Mouse (Mus musculus): ENCODE measurements around the gene Cacna1s. TPM values are rescaled to one million over a fixed set of nuclear protein-coding genes. Genes with fewer than 3 reads are reported as not detected.

Cacna1s gene
- polyA plus RNA-seq, 1 experiment from 2014 or later, result 0.07 TPM

- Histone ChIP-seq H3K36me3 (peaks cover 80% of the 10 kb centered on the region), H3K4me1 (replicated peaks) (no peaks in the 10 kb centered on the region), H3K27me3 (ENCODE audit: insufficient read depth, poor library complexity, severe bottlenecking) (no peaks in the 10 kb centered on the region), H3K9me3 (no peaks in the 10 kb centered on the region), H3K27ac (no peak overlapping the region), H3K4me3 (no peak overlapping the region)
- WGBS, result 74% methylated on average over 7 of the region's 7 CpGs
- no peak for DNase-seq (ENCODE audit: low spot score)
Observed at GRCm38 (mm10) chr1:136032961-136033360, 19.6 kb upstream of the Cacna1s start.

- Histone ChIP-seq H3K27me3 (ENCODE audit: insufficient read depth, poor library complexity, severe bottlenecking) (peaks cover 28% of the 10 kb centered on the region), H3K4me3 (no peak overlapping the region), H3K27ac (no peak overlapping the region), H3K36me3 (peaks cover 20% of the 10 kb centered on the region), H3K4me1 (replicated peaks) (peaks cover 12% of the 10 kb centered on the region), H3K9me3 (no peaks in the 10 kb centered on the region)
- 74% methylated on average over 5 of the region's 5 CpGs for WGBS
- no peak for DNase-seq (ENCODE audit: low spot score)
Observed at GRCm38 (mm10) chr1:136038746-136039538, 13.6 kb upstream of the Cacna1s start.

- peak overlapping the region; percentile 16; the same call in 1 of the 2 replicates for H3K27ac ChIP-seq
- H3K36me3 ChIP-seq, result peaks cover 5% of the 10 kb centered on the region
- peaks cover 28% of the 10 kb centered on the region for H3K27me3 ChIP-seq (ENCODE audit: insufficient read depth, poor library complexity, severe bottlenecking)
- WGBS, result 19% methylated on average over 11 of the region's 11 CpGs
- DNase-seq (ENCODE audit: low spot score), result no peak
- H3K4me1 ChIP-seq (replicated peaks), result peaks cover 12% of the 10 kb centered on the region
- H3K9me3 ChIP-seq, result no peaks in the 10 kb centered on the region
- no peak overlapping the region for H3K4me3 ChIP-seq
Observed at GRCm38 (mm10) chr1:136040452-136040851, 12.1 kb upstream of the Cacna1s start.

GRCm38 (mm10) chr1:136040874-136041273 is 11.7 kb upstream of the Cacna1s start:
- Histone ChIP-seq H3K4me1 (replicated peaks) (peaks cover 12% of the 10 kb centered on the region), H3K4me3 (no peak overlapping the region), H3K36me3 (peaks cover under 1% of the 10 kb centered on the region; the same call in 1 of the 2 replicates), H3K9me3 (no peaks in the 10 kb centered on the region), H3K27ac (no peak overlapping the region), H3K27me3 (ENCODE audit: insufficient read depth, poor library complexity, severe bottlenecking) (peaks cover 28% of the 10 kb centered on the region)
- 29% methylated on average over 4 of the region's 4 CpGs for WGBS
- DNase-seq (ENCODE audit: low spot score), result no peak

- H3K27ac ChIP-seq, result no peak overlapping the region
- H3K4me1 ChIP-seq (replicated peaks), result peaks cover 11% of the 10 kb centered on the region
- 17% methylated on average over 4 of the region's 4 CpGs for WGBS
- peaks cover 46% of the 10 kb centered on the region for H3K27me3 ChIP-seq (ENCODE audit: insufficient read depth, poor library complexity, severe bottlenecking)
- no peaks in the 10 kb centered on the region for H3K36me3 ChIP-seq
- DNase-seq (ENCODE audit: low spot score), result peak; percentile 61
- no peak overlapping the region for H3K4me3 ChIP-seq
- no peaks in the 10 kb centered on the region for H3K9me3 ChIP-seq
Observed at GRCm38 (mm10) chr1:136045774-136046173, 6.8 kb upstream of the Cacna1s start.

- H3K9me3 ChIP-seq, result no peaks in the 10 kb centered on the region
- peak; percentile 40 for DNase-seq (ENCODE audit: low spot score)
- no peaks in the 10 kb centered on the region for H3K36me3 ChIP-seq
- H3K4me3 ChIP-seq, result no peak overlapping the region
- H3K4me1 ChIP-seq (replicated peaks), result peaks cover 23% of the 10 kb centered on the region
- peaks cover 49% of the 10 kb centered on the region for H3K27me3 ChIP-seq (ENCODE audit: insufficient read depth, poor library complexity, severe bottlenecking)
- WGBS, result 2% methylated on average over 2 of the region's 2 CpGs
- H3K27ac ChIP-seq, result no peak overlapping the region
Observed at GRCm38 (mm10) chr1:136047432-136047831, 5.1 kb upstream of the Cacna1s start.

GRCm38 (mm10) chr1:136047894-136048293 is 4.7 kb upstream of the Cacna1s start:
- peaks cover 53% of the 10 kb centered on the region for H3K27me3 ChIP-seq (ENCODE audit: insufficient read depth, poor library complexity, severe bottlenecking)

GRCm38 (mm10) chr1:136050312-136051012 is 2.1 kb upstream of the Cacna1s start, which contains the start of gene Ascl5:
Gene Ascl5 (plus strand): TSS chr1:136050804.
- Histone ChIP-seq H3K27me3 (ENCODE audit: insufficient read depth, poor library complexity, severe bottlenecking) (peaks cover 73% of the 10 kb centered on the region), H3K36me3 (no peaks in the 10 kb centered on the region), H3K4me1 (replicated peaks) (peaks cover 28% of the 10 kb centered on the region), H3K9me3 (no peaks in the 10 kb centered on the region), H3K4me3 (peak within 1 kb of the TSS; percentile 49), H3K27ac (peak within 1 kb of the TSS; percentile 56; the same call in 1 of the 2 replicates)
- peak; percentile 17 for DNase-seq (ENCODE audit: low spot score)
- WGBS, result 18% methylated on average over 29 of the region's 29 CpGs

More at GRCm38 (mm10) chr1:136047894-136048293, 4.7 kb upstream of the Cacna1s start:
- Histone ChIP-seq H3K4me3 (no peak overlapping the region), H3K27ac (no peak overlapping the region), H3K36me3 (no peaks in the 10 kb centered on the region), H3K9me3 (no peaks in the 10 kb centered on the region), H3K4me1 (replicated peaks) (peaks cover 27% of the 10 kb centered on the region)
- DNase-seq (ENCODE audit: low spot score), result no peak
- 74% methylated on average over 9 of the region's 9 CpGs for WGBS

GRCm38 (mm10) chr1:136051013-136051315 is 1.6 kb upstream of the Cacna1s start:
- peak; percentile 35 for DNase-seq (ENCODE audit: low spot score)
- H3K4me3 ChIP-seq, result peak overlapping the region; percentile 49
- no peaks in the 10 kb centered on the region for H3K9me3 ChIP-seq
- WGBS, result 2% methylated on average over 36 of the region's 36 CpGs
- peaks cover 73% of the 10 kb centered on the region for H3K27me3 ChIP-seq (ENCODE audit: insufficient read depth, poor library complexity, severe bottlenecking)
- H3K36me3 ChIP-seq, result no peaks in the 10 kb centered on the region
- H3K27ac ChIP-seq, result peak overlapping the region; percentile 56; the same call in 1 of the 2 replicates
- peaks cover 33% of the 10 kb centered on the region for H3K4me1 ChIP-seq (replicated peaks)

GRCm38 (mm10) chr1:136051465-136051864 is 1.1 kb upstream of the Cacna1s start:
- H3K4me1 ChIP-seq (replicated peaks), result peaks cover 38% of the 10 kb centered on the region
- no peaks in the 10 kb centered on the region for H3K36me3 ChIP-seq
- DNase-seq (ENCODE audit: low spot score), result peak; percentile 80
- 0 out of 2 replicates have a peak overlapping the region, but pooled peaks have one; percentile 56 for H3K27ac ChIP-seq
- H3K9me3 ChIP-seq, result no peaks in the 10 kb centered on the region
- peaks cover 73% of the 10 kb centered on the region for H3K27me3 ChIP-seq (ENCODE audit: insufficient read depth, poor library complexity, severe bottlenecking)
- 0% methylated on average over 6 of the region's 6 CpGs for WGBS
- peak overlapping the region; percentile 49 for H3K4me3 ChIP-seq

GRCm38 (mm10) chr1:136055771-136056170 is 3.2 kb downstream of the Cacna1s start:
- no peak overlapping the region for H3K4me3 ChIP-seq
- 48% methylated on average over 3 of the region's 3 CpGs for WGBS
- peaks cover 44% of the 10 kb centered on the region for H3K4me1 ChIP-seq (replicated peaks)
- no peak overlapping the region for H3K27ac ChIP-seq
- H3K36me3 ChIP-seq, result no peaks in the 10 kb centered on the region
- no peaks in the 10 kb centered on the region for H3K9me3 ChIP-seq
- DNase-seq (ENCODE audit: low spot score), result peak; percentile 5
- H3K27me3 ChIP-seq (ENCODE audit: insufficient read depth, poor library complexity, severe bottlenecking), result peaks cover 41% of the 10 kb centered on the region

GRCm38 (mm10) chr1:136058594-136058993 is 6.0 kb downstream of the Cacna1s start:
- Histone ChIP-seq H3K27me3 (ENCODE audit: insufficient read depth, poor library complexity, severe bottlenecking) (peaks cover 14% of the 10 kb centered on the region), H3K36me3 (no peaks in the 10 kb centered on the region), H3K9me3 (no peaks in the 10 kb centered on the region), H3K4me3 (no peak overlapping the region), H3K27ac (no peak overlapping the region), H3K4me1 (replicated peaks) (peaks cover 40% of the 10 kb centered on the region)
- 50% methylated on average over 3 of the region's 3 CpGs for WGBS
- no peak for DNase-seq (ENCODE audit: low spot score)

Measured in hindbrain, embryonic 10.5 days (tissue).